Mouse (Mus musculus) forebrain, embryonic 11.5 days (tissue): ENCODE data around the gene Gm813. TPM values are rescaled to one million over a fixed set of nuclear protein-coding genes. Genes with fewer than 3 reads are reported as not detected.

ENCODE experiments used
- ATAC-seq: fragments of 200-750 bp; cut with Nextera tagmentation; replicated peaks from 2 replicates; pipeline ENCODE4 v1.8.0; 2017; ENCODE audit warnings: moderate TSS enrichment; ENCODE audit not compliant: low FRiP score
- DNase-seq: peaks from one replicate; pipeline ENCODE4 v3.0.0-alpha.2; 2017; ENCODE audit warnings: low spot score
- H3K27ac ChIP-seq: fragments of 300-500 bp; sonication (generic); 2 replicates; pipeline ENCODE4 v1.5.1; 2014; ENCODE audit warnings: low read depth, low read length
- H3K27me3 ChIP-seq: fragments of 300-500 bp; sonication (generic); 2 replicates; pipeline ENCODE4 v1.6.1; 2014; ENCODE audit warnings: mild to moderate bottlenecking, low read length, mixed read lengths; ENCODE audit not compliant: control insufficient read depth, insufficient read depth
- H3K36me3 ChIP-seq: fragments of 300-500 bp; sonication (generic); 2 replicates; pipeline ENCODE4 v1.6.1; 2014; ENCODE audit warnings: mild to moderate bottlenecking, low read length, moderate library complexity, mixed read lengths; ENCODE audit not compliant: control insufficient read depth, insufficient read depth
- H3K4me1 ChIP-seq: fragments of 300-500 bp; sonication (generic); replicated peaks from 2 replicates; pipeline ENCODE4 v1.6.1; 2014; ENCODE audit warnings: low read length, mixed read lengths; ENCODE audit not compliant: control insufficient read depth, insufficient read depth
- H3K4me2 ChIP-seq: fragments of 300-500 bp; sonication (generic); 2 replicates; pipeline ENCODE4 v1.6.1; 2014; ENCODE audit warnings: low read depth, mild to moderate bottlenecking, low read length, moderate library complexity, mixed read lengths; ENCODE audit not compliant: severe bottlenecking
- H3K4me3 ChIP-seq: fragments of 300-500 bp; sonication (generic); 2 replicates; pipeline ENCODE4 v1.5.1; 2014; ENCODE audit warnings: low read depth, low read length
- H3K9ac ChIP-seq: fragments of 300-500 bp; sonication (generic); 2 replicates; pipeline ENCODE4 v1.6.1; 2014; ENCODE audit warnings: low read length
- H3K9me3 ChIP-seq: fragments of 300-500 bp; sonication (generic); 2 replicates; pipeline ENCODE4 v1.6.1; 2016; ENCODE audit warnings: low read length, mixed read lengths; ENCODE audit not compliant: control insufficient read depth
- WGBS: fragments of 180-500 bp; shearing (Covaris S2); extraction: QIAGEN DNeasy Blood & Tissue Kit; methylation state at CpG from one replicate; pipeline ENCODE4 v1.1.7; 2014; 5-methylcytosine and 5-hydroxymethylcytosine counted together
- polyA plus RNA-seq: library from polyadenylated mRNA; unstranded; fragments of >200 nt; fragmentation: Nextera tagmentation; extraction: Ambion mirVana; gene quantifications from 2 replicates; pipeline ENCODE4 v1.2.1, GENCODE M21; 2014

Gene Gm813
- polyA plus RNA-seq, 1 experiment from 2014 or later, result not detected

GRCm38 (mm10) chr16:58591299-58591698, 25.5 kb downstream of the Gm813 start:
- H3K4me1 ChIP-seq, result no peaks in the 10 kb centered on the region
- H3K36me3 ChIP-seq, result no peaks in the 10 kb centered on the region
- H3K9me3 ChIP-seq, result no peaks in the 10 kb centered on the region
- ATAC-seq (no peak), DNase-seq (no peak)
- no peak overlapping the region for H3K4me3 ChIP-seq
- H3K27me3 ChIP-seq, result no peaks in the 10 kb centered on the region
- WGBS, result 77% methylated on average over 3 of the region's 3 CpGs
- H3K27ac ChIP-seq, result no peak overlapping the region
- no peak overlapping the region for H3K4me2 ChIP-seq
- H3K9ac ChIP-seq, result no peak overlapping the region

DNA sequence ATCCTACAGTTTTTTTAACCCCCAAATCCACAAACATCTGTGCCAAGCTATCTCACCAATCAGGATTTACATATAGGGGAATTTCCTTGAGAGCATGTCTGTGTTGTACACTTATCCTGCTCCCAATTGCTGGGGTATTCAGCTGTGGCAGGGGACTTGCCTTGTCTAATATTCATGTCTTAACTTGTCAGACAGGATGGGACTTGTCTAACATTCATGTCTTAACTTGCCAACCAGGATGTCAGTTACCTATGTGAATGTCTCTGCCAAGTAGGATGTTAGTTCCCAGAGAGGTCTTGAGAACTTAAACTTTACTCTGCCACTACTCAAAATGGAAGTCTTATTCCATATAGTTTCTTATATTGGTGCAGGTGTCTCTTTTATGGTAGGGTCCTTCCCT, 27.3 kb downstream of the Gm813 start:
- ATAC-seq, result no peak
- Histone ChIP-seq H3K36me3 (no peaks in the 10 kb centered on the region), H3K27me3 (no peaks in the 10 kb centered on the region), H3K9me3 (no peaks in the 10 kb centered on the region), H3K27ac (no peak overlapping the region), H3K4me2 (no peak overlapping the region), H3K9ac (no peak overlapping the region), H3K4me3 (no peak overlapping the region), H3K4me1 (no peaks in the 10 kb centered on the region)
- DNase-seq, result no peak

DNA sequence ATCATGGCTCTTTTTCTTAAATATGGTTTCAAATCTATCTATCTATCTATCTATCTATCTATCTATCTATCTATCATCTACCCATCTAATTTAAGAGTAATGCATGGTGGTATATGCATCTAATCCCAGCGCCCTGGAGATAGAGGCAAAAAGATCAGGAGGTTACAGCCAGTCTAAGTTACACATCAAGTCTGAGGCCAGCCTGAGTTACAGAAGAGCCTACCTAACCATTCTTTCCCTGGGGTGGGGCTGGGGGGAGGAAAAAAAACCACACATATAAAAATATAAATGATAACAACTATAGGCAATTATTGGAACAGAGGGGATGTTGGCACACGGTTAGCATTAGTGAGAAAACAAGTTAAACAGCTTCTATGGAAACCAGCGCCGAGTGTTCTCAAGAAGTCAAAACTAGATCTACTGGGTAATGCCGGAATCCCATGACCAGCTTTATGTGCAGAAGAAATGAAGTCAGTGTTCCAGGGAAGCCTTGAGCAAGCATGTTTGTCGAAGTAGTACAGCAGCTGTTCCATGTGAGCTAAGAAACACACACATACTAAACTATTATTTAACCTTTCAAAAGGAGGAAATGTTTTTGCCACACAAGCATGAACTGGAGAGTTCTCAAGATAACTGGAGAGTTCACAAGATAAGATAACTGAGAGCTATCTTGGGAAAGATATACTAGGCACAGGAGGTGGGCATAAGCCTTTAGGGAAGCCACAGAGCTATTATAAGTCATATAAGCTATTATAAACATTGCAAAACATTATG, 42.6 kb downstream of the Gm813 start:
- WGBS, result 94% methylated on average over 6 of the region's 6 CpGs
- ATAC-seq, result no peak
- no peak overlapping the region for H3K4me3 ChIP-seq

DNA sequence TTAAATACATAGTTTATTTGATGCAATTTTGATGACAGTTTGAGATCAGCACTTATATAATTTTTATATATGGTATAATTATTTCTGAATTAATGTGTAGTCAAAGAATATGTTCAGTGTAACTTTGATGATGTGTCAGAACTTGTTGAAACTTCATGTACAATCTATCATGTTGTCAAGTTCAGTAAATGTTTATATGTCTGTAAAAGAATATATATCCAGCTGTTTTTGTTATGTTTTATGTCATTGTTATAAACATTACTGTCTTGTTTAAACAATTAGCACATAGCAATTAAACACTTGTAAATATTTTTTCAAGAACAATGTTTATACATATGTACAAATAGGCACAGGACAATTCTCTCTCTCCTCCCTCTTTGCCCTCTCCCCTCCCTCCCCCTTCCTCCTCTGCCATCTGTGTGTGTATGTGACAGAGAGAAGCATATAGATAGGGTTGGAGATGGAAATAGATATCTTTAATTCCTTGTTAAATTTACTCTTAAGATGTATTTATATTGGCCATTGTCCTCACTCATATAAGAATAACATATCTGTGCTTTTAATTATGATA, 46.0 kb downstream of the Gm813 start:
- H3K27me3 ChIP-seq, result no peaks in the 10 kb centered on the region
- H3K9me3 ChIP-seq, result no peaks in the 10 kb centered on the region
- H3K4me1 ChIP-seq, result no peaks in the 10 kb centered on the region
- no peaks in the 10 kb centered on the region for H3K36me3 ChIP-seq
- H3K27ac ChIP-seq, result no peak overlapping the region
- H3K4me2 ChIP-seq, result no peak overlapping the region
- H3K9ac ChIP-seq, result no peak overlapping the region
- DNase-seq (no peak), ATAC-seq (no peak)
- H3K4me3 ChIP-seq, result no peak overlapping the region

More for the DNA sequence above, 42.6 kb downstream of the Gm813 start:
- no peak for DNase-seq
- Histone ChIP-seq H3K4me2 (no peak overlapping the region), H3K27ac (no peak overlapping the region), H3K9ac (no peak overlapping the region), H3K9me3 (no peaks in the 10 kb centered on the region), H3K36me3 (no peaks in the 10 kb centered on the region), H3K4me1 (no peaks in the 10 kb centered on the region), H3K27me3 (no peaks in the 10 kb centered on the region)

Other genes with a start within 250 kb of the Gm813 start
- 14.6 and 16.1 TPM in 2 replicates for gene Dcbld2, start 208.5 kb downstream of the Gm813 start, polyA plus RNA-seq
- gene St3gal6, start 92.7 kb downstream of the Gm813 start, polyA plus RNA-seq, result 8.3 and 8.8 TPM in 2 replicates
- not detected in 2 replicates for gene E330017A01Rik, start 21.8 kb upstream of the Gm813 start, polyA plus RNA-seq
- 20.6 and 22.0 TPM in 2 replicates for gene Cpox, start 53.3 kb upstream of the Gm813 start, polyA plus RNA-seq
- not detected in 2 replicates for gene Gpr15, start 102.1 kb upstream of the Gm813 start, polyA plus RNA-seq
- gene Cldnd1, start 110.9 kb upstream of the Gm813 start, polyA plus RNA-seq, result 115 and 116 TPM in 2 replicates
- gene Olfr172, start 146.2 kb upstream of the Gm813 start, polyA plus RNA-seq, result not detected in 2 replicates
- gene Olfr173, start 183.3 kb upstream of the Gm813 start, polyA plus RNA-seq, result not detected in 2 replicates
- gene Olfr175-ps1, start 209.8 kb upstream of the Gm813 start, polyA plus RNA-seq, result not detected in 2 replicates